ENCODE assay signal across 8 mouse cellular contexts in the genomic region with DNA sequence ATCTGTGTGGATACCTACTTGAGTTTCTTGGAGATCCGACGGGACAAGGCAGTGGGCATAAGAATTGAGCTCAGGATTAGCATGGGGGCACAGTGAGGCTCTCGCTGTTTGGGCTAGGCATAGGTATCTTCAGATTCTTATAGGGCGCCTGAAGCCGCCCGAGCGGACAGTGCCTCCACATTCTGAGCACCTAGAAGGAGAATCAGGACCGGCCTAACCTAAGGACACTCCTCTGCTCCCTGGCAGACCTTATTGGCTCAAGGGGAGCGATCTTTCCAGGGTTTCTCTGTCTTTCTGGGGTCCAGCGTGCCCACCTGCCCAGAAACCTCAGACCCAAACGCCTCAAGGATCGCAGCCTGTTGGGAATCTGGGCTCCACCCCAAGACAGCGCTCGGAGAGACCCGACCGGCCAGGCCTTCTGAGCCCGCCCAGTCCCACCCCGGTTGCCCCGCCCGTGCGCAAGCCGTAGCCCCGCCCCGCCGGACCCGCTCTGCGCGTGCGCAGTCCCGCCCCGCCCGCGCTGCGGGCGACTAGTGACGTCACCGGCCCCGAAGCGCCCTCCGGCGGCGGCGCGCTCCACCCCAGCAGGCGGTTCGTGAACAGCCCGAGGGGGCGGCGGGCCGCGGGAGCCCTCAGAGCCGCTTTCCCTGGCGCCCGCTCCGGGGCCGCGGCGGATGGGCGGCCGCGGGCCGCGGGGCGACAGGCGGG. TPM values are rescaled to one million over a fixed set of nuclear protein-coding genes. Genes with fewer than 3 reads are reported as not detected.
DNase-seq lines count a peak whose midpoint lies in the region; ATAC-seq and TF ChIP-seq lines count a peak whose summit lies in the region.

Gene Dvl1, plus strand, starts transcription at position 532 of the 708 bp plus-strand sequence.

- peak within 1 kb of the TSS; percentile 84 for H3K9ac ChIP-seq in heart, embryonic 11.5 days (ENCODE audit: low read depth, low read length)
- peak within 1 kb of the TSS; percentile 91 for H3K9ac ChIP-seq in kidney, embryonic 16.5 days (replicated peaks; ENCODE audit: low read length)

- peak; percentile 95 for DNase-seq in brain, embryonic 14.5 days (ENCODE audit: low read depth)
- DNase-seq in liver: peak; percentile 97
- peak; percentile 71 to 90 for DNase-seq in monocyte, adult 2 months (ENCODE audit: low read depth in 1 of 2, low spot score in 2 of 2)
- DNase-seq in spleen, postnatal 14 days (ENCODE audit: low spot score in 2 of 2): peak; percentile 97 to 98

- peak; percentile 76 for TF ChIP-seq POLR2A in brain, embryonic 14.5 days (IDR thresholded peaks at IDR 0.05; ENCODE audit: borderline replicate concordance, extremely low read depth, insufficient read depth, insufficient read length, poor library complexity, severe bottlenecking)

- TF ChIP-seq CTCF in C2C12 (IDR thresholded peaks at IDR 0.05; ENCODE audit: control insufficient read depth, insufficient read depth, insufficient read length): peak; percentile 90
- peak; percentile 39; the same call in 1 of the 2 replicates for TF ChIP-seq CTCF in brain, embryonic 14.5 days (IDR thresholded peaks at IDR 0.05; ENCODE audit: borderline replicate concordance, extremely low read depth, insufficient read depth, insufficient read length)

- 2% methylated on average over 52 of the region's 65 CpGs for WGBS in heart, embryonic 11.5 days (ENCODE audit: insufficient replicate concordance)
- WGBS in kidney, embryonic 16.5 days: 3% methylated on average over 46 of the region's 65 CpGs

- H3ac ChIP-seq in C2C12 (ENCODE audit: control insufficient read depth, insufficient read length, low read depth): peak within 1 kb of the TSS; percentile 81

- H3K27ac ChIP-seq in heart, embryonic 11.5 days (ENCODE audit: low read depth, low read length): peak within 1 kb of the TSS; percentile 41; the same call in 1 of the 2 replicates
- H3K27ac ChIP-seq in kidney, embryonic 16.5 days (ENCODE audit: low read length): peak within 1 kb of the TSS; percentile 76

- no peaks in the 10 kb centered on the region for H3K27me3 ChIP-seq in C2C12 (ENCODE audit: control insufficient read depth, insufficient read depth, insufficient read length)
- H3K27me3 ChIP-seq in erythroblast, embryonic 14.5 days (ENCODE audit: control insufficient read depth): peaks cover 23% of the 10 kb centered on the region
- no peaks in the 10 kb centered on the region for H3K27me3 ChIP-seq in heart, embryonic 11.5 days (ENCODE audit: control insufficient read depth, insufficient read depth, low read length)
- no peaks in the 10 kb centered on the region for H3K27me3 ChIP-seq in kidney, embryonic 16.5 days (ENCODE audit: insufficient read depth, low read length)

- peak within 1 kb of the TSS; percentile 76 for H3K4me3 ChIP-seq in C2C12 (ENCODE audit: insufficient read depth, poor library complexity, severe bottlenecking)
- peak within 1 kb of the TSS; percentile 97 for H3K4me3 ChIP-seq in erythroblast, embryonic 14.5 days (replicated peaks)
- H3K4me3 ChIP-seq in heart, embryonic 11.5 days (ENCODE audit: low read depth, low read length): peak within 1 kb of the TSS; percentile 83
- peak within 1 kb of the TSS; percentile 60 for H3K4me3 ChIP-seq in kidney, embryonic 16.5 days (ENCODE audit: low read length)

- peaks cover 44% of the 10 kb centered on the region for H3K79me3 ChIP-seq in C2C12 (ENCODE audit: low read depth)

- peaks cover 53% of the 10 kb centered on the region for H3K4me1 ChIP-seq in erythroblast, embryonic 14.5 days (ENCODE audit: control insufficient read depth)
- H3K4me1 ChIP-seq in heart, embryonic 11.5 days (ENCODE audit: control insufficient read depth, insufficient read depth, low read length): peaks cover 11% of the 10 kb centered on the region
- peaks cover 23% of the 10 kb centered on the region for H3K4me1 ChIP-seq in kidney, embryonic 16.5 days (ENCODE audit: insufficient read depth, low read length)

- H3K36me3 ChIP-seq in C2C12 (ENCODE audit: control insufficient read depth, insufficient read depth): peaks cover 14% of the 10 kb centered on the region
- H3K36me3 ChIP-seq in erythroblast, embryonic 14.5 days (ENCODE audit: control insufficient read depth): peaks cover 24% of the 10 kb centered on the region
- no peaks in the 10 kb centered on the region for H3K36me3 ChIP-seq in heart, embryonic 11.5 days (ENCODE audit: control insufficient read depth, insufficient read depth, low read length)
- H3K36me3 ChIP-seq in kidney, embryonic 16.5 days (ENCODE audit: insufficient read depth, low read length): peaks cover 13% of the 10 kb centered on the region

- peak; percentile 91 for ATAC-seq in heart, embryonic 11.5 days (replicated peaks; ENCODE audit: insufficient number of reproducible peaks, low FRiP score, low TSS enrichment)
- peak; percentile 95 for ATAC-seq in kidney, embryonic 16.5 days (ENCODE audit: low FRiP score, low TSS enrichment)

- peaks cover 46% of the 10 kb centered on the region for H3K79me2 ChIP-seq in C2C12 (ENCODE audit: control insufficient read depth, insufficient read depth)

- H3K9me3 ChIP-seq in erythroblast, embryonic 14.5 days (ENCODE audit: control insufficient read depth, low read length): no peaks in the 10 kb centered on the region
- H3K9me3 ChIP-seq in heart, embryonic 11.5 days (replicated peaks; ENCODE audit: control insufficient read depth, low read length): no peaks in the 10 kb centered on the region
- no peaks in the 10 kb centered on the region for H3K9me3 ChIP-seq in kidney, embryonic 16.5 days (ENCODE audit: low read length)

- H3K4me2 ChIP-seq in heart, embryonic 11.5 days: peak within 1 kb of the TSS; percentile 98
- peak within 1 kb of the TSS; percentile 83 for H3K4me2 ChIP-seq in kidney, embryonic 16.5 days (replicated peaks; ENCODE audit: low read depth, low read length)

TF ChIP-seq in C2C12, 6 proteins besides CTCF, POLR2A, EP300 and RAD21:
- no peak for TF ChIP-seq CEBPB (IDR thresholded peaks at IDR 0.05; ENCODE audit: low read depth)
- no peak for TF ChIP-seq USF1 (IDR thresholded peaks at IDR 0.05; ENCODE audit: low read depth)
- no peak for TF ChIP-seq FOSL1 (IDR thresholded peaks at IDR 0.05; ENCODE audit: insufficient read depth, low read length, poor library complexity, severe bottlenecking)
- no peak for TF ChIP-seq MYOD1 (IDR thresholded peaks at IDR 0.05; ENCODE audit: control insufficient read depth, insufficient read length, low read depth)
- TF ChIP-seq MAX (IDR thresholded peaks at IDR 0.05): no peak
- no peak for TF ChIP-seq MYOG (IDR thresholded peaks at IDR 0.05; ENCODE audit: control insufficient read depth, extremely low read depth, insufficient read length)

RNA-seq across cellular contexts. Expression of gene Dvl1, which starts in this region (rescaled TPM):
- polyA plus RNA-seq in C2C12 (2012; fragmentation: generic; extraction: Trizol): 46.6 TPM
- 139 and 184 TPM in 2 replicates for polyA plus RNA-seq in brain, embryonic 14.5 days (2012; rRNA removed)
- 8.1 and 8.2 TPM in 2 replicates for polyA plus RNA-seq in erythroblast, embryonic 14.5 days (2012)
- 5.8 and 6.8 TPM in 2 replicates for polyA plus RNA-seq in heart, embryonic 11.5 days (2014; fragmentation: Nextera tagmentation; extraction: Ambion mirVana)
- polyA plus RNA-seq in kidney, embryonic 16.5 days (2015; fragmentation: Nextera tagmentation; extraction: Ambion mirVana): 5.5 and 6.3 TPM in 2 replicates

Comparison
In these comparisons a context has a peak if more than half of its experiments do, and no peak if none do; other contexts are left out.
1. Peak in every context shown above with its lines: DNase-seq, ATAC-seq, H3K4me3 ChIP-seq and H3K27ac ChIP-seq.